Mouse (Mus musculus) neural tube, embryonic 15.5 days (tissue): ENCODE results near the gene Supt5. TPM values are rescaled to one million over a fixed set of nuclear protein-coding genes. Genes with fewer than 3 reads are reported as not detected.

Experiments
- ATAC-seq: fragments of 200-750 bp; cut with Nextera tagmentation; 2 replicates; pipeline ENCODE4 v1.8.0; 2017; ENCODE audit warnings: mild to moderate bottlenecking, moderate TSS enrichment, moderate library complexity; ENCODE audit not compliant: low FRiP score
- H3K27ac ChIP-seq: fragments of 300-500 bp; sonication (generic); replicated peaks from 2 replicates; pipeline ENCODE4 v1.5.1; 2015; ENCODE audit warnings: mild to moderate bottlenecking, inconsistent platforms
- H3K27me3 ChIP-seq: fragments of 300-500 bp; sonication (generic); replicated peaks from 2 replicates; pipeline ENCODE4 v1.6.1; 2015; ENCODE audit warnings: inconsistent platforms
- H3K36me3 ChIP-seq: fragments of 300-500 bp; sonication (generic); 2 replicates; pipeline ENCODE4 v1.6.1; 2015; ENCODE audit warnings: inconsistent platforms
- H3K4me1 ChIP-seq: fragments of 300-500 bp; sonication (generic); 2 replicates; pipeline ENCODE4 v1.6.1; 2015; ENCODE audit warnings: inconsistent platforms
- H3K4me2 ChIP-seq: fragments of 300-500 bp; sonication (generic); 2 replicates; pipeline ENCODE4 v1.6.1; 2015; ENCODE audit warnings: inconsistent platforms, mild to moderate bottlenecking, moderate library complexity
- H3K4me3 ChIP-seq: fragments of 300-500 bp; sonication (generic); replicated peaks from 2 replicates; pipeline ENCODE4 v1.5.1; 2015; ENCODE audit warnings: mild to moderate bottlenecking, inconsistent platforms
- H3K9ac ChIP-seq: fragments of 300-500 bp; sonication (generic); replicated peaks from 2 replicates; pipeline ENCODE4 v1.6.1; 2015; ENCODE audit warnings: mild to moderate bottlenecking, inconsistent platforms
- H3K9me3 ChIP-seq: fragments of 300-500 bp; sonication (generic); replicated peaks from 2 replicates; pipeline ENCODE4 v1.6.1; 2016; ENCODE audit warnings: inconsistent platforms
- WGBS: fragments of 180-500 bp; shearing (Covaris S2); methylation state at CpG from one replicate; pipeline ENCODE4 v1.1.7; 2015; ENCODE audit warnings: mixed read lengths; 5-methylcytosine and 5-hydroxymethylcytosine counted together
- polyA plus RNA-seq: library from polyadenylated mRNA; unstranded; fragments of >200 nt; fragmentation: Nextera tagmentation; extraction: Ambion mirVana; gene quantifications from 2 replicates; pipeline ENCODE4 v1.2.1, GENCODE M21; 2015

Gene Supt5
- polyA plus RNA-seq, 1 experiment from 2014 or later: 92.8 TPM

DNA sequence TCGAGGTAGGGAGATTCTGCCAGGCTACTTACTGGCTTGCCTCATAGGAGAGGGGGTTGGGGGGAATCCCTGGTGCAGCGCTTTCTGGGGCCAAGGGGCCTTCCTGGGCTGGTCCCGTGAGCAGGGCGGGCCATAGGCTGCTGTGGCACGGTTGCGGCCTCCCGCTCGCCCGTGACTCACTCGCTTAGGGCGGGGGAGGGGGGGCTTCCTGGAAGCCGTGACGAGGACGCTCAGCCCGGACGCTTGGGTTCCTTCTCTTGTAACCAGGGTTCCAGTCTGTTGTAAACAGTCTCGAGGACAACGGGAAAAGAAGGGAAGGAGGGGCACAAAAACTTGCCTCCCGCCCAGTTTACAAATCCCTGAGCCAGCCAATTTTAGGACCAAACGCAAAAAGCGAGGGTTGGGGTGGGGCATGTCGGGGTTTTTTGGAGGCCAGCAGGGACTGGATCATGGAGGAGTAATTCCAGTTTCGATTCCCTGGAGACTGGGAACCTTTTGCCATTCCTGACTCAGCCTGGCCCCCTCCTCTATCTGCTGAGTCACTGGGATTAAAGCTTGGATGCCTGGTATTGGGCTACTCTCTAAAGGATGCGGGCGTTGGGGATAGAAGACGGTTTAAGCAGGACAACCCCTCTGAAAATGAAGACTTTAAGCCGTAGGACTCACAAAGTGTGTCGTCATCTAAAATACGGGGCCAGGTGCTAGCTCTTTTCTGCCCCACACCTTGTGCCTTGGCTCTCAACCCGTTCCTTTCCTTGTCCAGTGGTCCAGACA lies 42.7 kb upstream of the Supt5 start:
- 0 out of 2 replicates have a peak overlapping the region, but pooled peaks have one; percentile 16 for H3K4me3 ChIP-seq

GRCm38 (mm10) chr7:28380237-28381016 lies 41.9 kb upstream of the Supt5 start, which contains the start of gene Zfp36:
Gene Zfp36 (minus strand): TSS chr7:28380253.
- H3K27me3 ChIP-seq: no peaks in the 10 kb centered on the region
- peak within 1 kb of the TSS; percentile 70 for H3K9ac ChIP-seq
- ATAC-seq: no peak
- peak within 1 kb of the TSS; percentile 56 for H3K4me3 ChIP-seq
- peak within 1 kb of the TSS; percentile 79 for H3K4me2 ChIP-seq
- peaks cover 2% of the 10 kb centered on the region for H3K36me3 ChIP-seq
- H3K9me3 ChIP-seq: no peaks in the 10 kb centered on the region
- H3K27ac ChIP-seq: peak within 1 kb of the TSS; percentile 79
- peaks cover 63% of the 10 kb centered on the region for H3K4me1 ChIP-seq
- WGBS: 63% methylated on average over 17 of the region's 17 CpGs

More for the DNA sequence above, 42.7 kb upstream of the Supt5 start:
- Histone ChIP-seq H3K9ac (0 out of 2 replicates have a peak overlapping the region, but pooled peaks have one; percentile 8), H3K4me2 (peak overlapping the region; percentile 49), H3K27me3 (no peaks in the 10 kb centered on the region), H3K9me3 (no peaks in the 10 kb centered on the region), H3K4me1 (peaks cover 55% of the 10 kb centered on the region), H3K36me3 (peaks cover 6% of the 10 kb centered on the region), H3K27ac (peak overlapping the region; percentile 77)
- ATAC-seq: no peak
- WGBS: 17% methylated on average over 29 of the region's 30 CpGs

DNA sequence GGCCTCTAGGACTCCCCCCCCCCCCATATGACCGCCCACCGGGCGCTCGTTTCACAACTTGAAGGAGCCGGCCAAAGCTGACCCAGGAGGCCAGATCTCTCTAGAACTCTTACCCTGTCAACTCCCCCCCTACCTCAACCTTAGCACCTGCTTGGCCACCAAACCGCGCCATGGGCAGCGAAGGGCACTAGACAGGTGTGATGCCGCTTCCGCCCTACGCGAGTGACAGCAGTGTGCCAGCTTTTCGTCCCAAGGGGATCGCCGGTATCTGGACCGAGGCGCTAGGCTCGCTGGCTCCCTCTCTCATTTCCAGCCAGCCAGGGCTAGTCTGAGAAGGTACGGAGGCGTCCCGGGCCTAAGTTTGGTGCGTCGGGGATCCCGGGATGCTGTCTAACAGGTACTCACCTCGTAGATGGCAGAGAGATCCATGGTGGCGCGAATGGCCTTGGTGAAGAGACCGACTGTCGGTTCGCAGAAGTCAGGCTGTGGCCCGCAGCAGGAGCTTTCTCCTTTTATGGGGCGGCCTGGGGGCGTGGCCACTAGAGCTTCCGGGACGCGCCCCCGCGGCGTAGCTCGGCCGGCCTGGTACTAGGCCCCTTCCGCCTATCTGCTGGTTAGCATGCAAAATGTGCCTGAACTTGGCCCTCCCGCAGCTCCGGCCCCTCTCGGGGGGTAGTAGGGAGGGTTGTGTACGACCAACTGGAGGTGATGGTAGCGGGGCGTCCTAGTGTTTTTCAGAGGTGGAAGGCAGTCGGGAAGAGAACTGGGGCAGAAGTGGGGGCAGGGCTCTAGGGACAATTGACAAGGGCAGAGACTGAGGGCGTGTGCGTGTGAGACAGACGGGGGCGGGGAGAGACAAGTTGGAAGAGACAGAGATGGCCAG lies 40.5 kb upstream of the Supt5 start:
- Histone ChIP-seq H3K4me1 (peaks cover 68% of the 10 kb centered on the region), H3K4me3 (peak overlapping the region; percentile 56), H3K27ac (peak overlapping the region; percentile 79), H3K4me2 (peak overlapping the region; percentile 79), H3K9ac (peak overlapping the region; percentile 70), H3K27me3 (no peaks in the 10 kb centered on the region), H3K36me3 (no peaks in the 10 kb centered on the region), H3K9me3 (no peaks in the 10 kb centered on the region)
- peak; percentile 45 for ATAC-seq
- WGBS: 1% methylated on average over 53 of the region's 53 CpGs

DNA sequence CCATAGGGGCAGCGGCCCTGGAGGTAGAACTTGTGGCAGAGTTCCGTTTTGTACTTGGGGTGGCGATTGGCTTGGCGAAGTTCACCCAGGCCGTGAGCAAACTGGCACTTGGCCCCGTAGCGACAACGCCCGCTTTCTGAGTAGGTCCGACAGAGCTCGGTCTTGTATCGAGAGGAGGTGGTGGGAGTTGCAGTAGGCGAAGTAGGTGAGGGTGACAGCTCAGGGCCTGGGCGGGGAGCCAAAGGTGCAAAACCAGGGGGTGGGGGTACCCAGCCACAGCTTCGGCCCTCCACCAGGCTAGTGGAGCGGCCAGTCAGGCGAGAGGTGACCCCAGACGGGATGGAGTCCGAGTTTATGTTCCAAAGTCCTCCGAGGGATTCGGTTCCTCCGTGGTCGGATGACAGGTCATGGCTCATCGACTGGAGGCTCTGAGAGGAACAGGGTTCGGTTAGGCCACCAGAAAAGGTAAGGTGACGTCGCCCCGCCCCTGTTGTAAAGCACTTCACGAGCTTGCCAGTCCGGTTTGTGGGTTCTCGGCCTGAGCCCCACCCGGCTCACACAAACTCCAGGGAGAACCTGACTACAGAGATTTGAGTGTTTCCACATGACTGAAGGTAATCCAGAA lies 39.6 kb upstream of the Supt5 start:
- no peaks in the 10 kb centered on the region for H3K9me3 ChIP-seq
- peak overlapping the region; percentile 70 for H3K9ac ChIP-seq
- peaks cover 70% of the 10 kb centered on the region for H3K4me1 ChIP-seq
- no peak for ATAC-seq
- H3K4me3 ChIP-seq: peak overlapping the region; percentile 56
- no peaks in the 10 kb centered on the region for H3K36me3 ChIP-seq
- WGBS: 48% methylated on average over 32 of the region's 32 CpGs
- peak overlapping the region; percentile 79 for H3K4me2 ChIP-seq
- no peaks in the 10 kb centered on the region for H3K27me3 ChIP-seq
- H3K27ac ChIP-seq: peak overlapping the region; percentile 79; the same call in 1 of the 2 replicates

DNA sequence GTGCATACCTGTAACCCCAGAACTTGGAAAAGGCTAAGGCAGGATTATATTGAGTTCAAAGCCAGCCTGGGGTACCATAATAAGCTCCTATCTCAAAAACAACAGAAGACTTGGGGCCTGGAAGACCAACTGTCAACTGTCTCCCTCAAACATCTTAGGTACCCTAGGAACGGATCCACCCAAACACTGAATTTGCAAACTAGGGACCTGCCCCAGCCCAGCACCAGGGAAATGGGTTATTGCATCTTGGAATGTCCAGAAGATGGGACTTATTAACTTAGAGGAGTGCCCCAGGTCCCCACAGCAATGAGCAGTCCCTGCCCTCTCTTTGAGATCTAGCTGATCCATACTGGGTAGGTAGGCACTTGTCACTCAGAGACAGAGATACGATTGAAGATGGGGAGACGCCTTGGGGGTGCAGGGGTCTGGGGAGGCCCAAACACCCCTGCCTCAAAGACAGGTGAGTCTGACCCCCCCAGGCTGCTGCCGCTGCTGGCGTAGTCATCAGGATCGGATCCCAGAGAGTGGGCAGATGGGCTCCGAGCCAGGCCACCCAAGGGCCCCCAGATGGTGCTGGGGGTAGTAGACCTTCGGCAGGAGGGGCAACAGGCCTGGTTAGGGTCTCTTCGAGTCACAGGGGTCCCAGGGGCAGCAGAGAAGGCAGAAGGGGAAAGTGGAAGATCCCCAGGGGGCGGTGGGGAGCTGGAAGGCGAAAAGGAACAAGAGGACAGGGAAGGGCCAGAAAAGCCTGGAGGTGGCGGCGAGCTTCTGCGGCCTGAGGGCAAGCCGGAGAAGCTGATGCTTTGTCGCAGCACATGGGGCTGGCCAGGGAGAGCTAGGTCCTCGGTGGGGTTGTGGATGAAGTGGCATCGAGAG lies 38.9 kb upstream of the Supt5 start:
- H3K9me3 ChIP-seq: no peaks in the 10 kb centered on the region
- WGBS: 72% methylated on average over 18 of the region's 18 CpGs
- 0 out of 2 replicates have a peak overlapping the region, but pooled peaks have one; percentile 39 for H3K27ac ChIP-seq
- H3K9ac ChIP-seq: peak overlapping the region; percentile 70
- no peak for ATAC-seq
- no peaks in the 10 kb centered on the region for H3K27me3 ChIP-seq
- H3K4me1 ChIP-seq: peaks cover 63% of the 10 kb centered on the region
- H3K4me3 ChIP-seq: peak overlapping the region; percentile 56
- no peaks in the 10 kb centered on the region for H3K36me3 ChIP-seq
- peak overlapping the region; percentile 79 for H3K4me2 ChIP-seq

DNA sequence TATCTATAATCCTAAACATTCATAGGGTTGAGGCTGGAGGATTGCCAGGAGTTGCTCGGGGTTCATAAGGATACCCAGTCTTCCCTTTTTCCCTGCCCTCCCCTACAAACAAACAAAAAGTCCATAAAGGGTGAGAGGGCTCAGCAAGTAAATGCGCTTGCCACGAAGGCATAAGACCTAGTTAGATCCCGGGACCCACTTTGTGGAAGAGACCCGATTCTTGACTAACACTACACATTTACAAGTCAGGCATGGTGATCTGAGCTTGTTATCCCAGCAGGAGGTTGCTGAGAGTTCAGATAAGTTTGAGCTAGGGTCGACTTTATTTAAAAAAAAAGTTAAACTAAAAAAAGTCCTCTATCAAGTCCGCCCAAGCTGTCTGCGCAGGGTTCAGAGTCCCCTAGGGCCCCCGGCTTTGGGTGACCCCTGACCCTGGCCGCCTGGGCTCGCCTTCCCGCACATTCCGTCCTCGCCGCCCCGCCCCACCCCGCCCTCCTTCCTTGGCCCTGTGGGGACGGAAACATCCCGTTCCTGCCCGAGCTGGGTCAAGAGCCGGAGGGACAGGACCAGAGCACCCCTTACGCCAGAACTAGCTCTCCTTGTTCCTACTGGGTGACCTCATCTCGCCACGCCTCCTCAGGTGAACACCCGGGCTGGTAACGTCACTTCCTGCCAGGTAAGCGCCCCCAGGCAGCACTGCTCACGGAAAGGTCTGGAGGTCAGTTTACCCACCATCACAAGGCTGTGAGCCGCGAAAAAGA lies 37.6 kb upstream of the Supt5 start:
- Histone ChIP-seq H3K4me3 (peak overlapping the region; percentile 46), H3K9ac (peak overlapping the region; percentile 51), H3K27me3 (no peaks in the 10 kb centered on the region), H3K4me2 (peak overlapping the region; percentile 79), H3K36me3 (no peaks in the 10 kb centered on the region), H3K9me3 (no peaks in the 10 kb centered on the region), H3K4me1 (peaks cover 59% of the 10 kb centered on the region), H3K27ac (peak overlapping the region; percentile 86)
- WGBS: 5% methylated on average over 30 of the region's 30 CpGs
- no peak for ATAC-seq

DNA sequence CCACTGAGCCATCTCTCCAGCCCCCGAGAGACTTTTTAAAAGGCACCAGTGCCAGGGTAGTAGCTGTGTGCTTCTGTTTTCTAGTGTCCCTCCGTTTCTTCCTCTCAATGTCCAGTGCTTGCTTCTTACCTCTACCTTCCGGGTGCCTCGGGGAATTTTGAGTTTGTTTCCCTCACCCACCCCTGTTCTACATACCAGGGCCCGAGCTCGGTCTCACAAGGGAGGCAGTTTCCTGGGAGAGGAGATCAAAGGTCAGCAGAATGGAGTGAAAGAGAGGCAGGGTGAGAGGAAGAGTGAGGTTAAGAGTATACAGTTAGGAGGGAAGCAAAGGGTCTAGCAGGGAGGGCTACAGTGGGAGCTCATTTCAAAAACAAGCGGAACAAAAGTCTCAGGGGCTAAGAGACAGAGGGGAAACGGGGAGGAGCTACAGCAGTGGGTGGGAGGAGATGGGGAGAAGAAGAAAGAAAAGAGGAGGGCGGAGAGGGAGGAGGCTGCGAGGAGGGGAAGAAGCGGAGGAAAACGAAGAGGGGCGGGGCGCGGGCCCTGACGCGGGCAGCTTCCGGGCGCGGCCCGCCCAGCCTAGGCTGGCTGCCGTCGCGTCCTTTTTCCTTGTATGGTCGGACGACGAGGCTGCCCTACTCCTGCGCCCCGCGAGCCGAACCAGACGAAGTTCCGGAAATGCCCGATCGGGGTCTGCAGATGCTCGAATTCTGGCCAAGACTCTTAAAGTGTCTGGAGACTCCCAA lies 36.8 kb upstream of the Supt5 start:
- Histone ChIP-seq H3K4me1 (peaks cover 63% of the 10 kb centered on the region), H3K27me3 (no peaks in the 10 kb centered on the region), H3K9ac (peak overlapping the region; percentile 51), H3K4me2 (peak overlapping the region; percentile 79), H3K4me3 (peak overlapping the region; percentile 46), H3K9me3 (no peaks in the 10 kb centered on the region), H3K36me3 (no peaks in the 10 kb centered on the region), H3K27ac (peak overlapping the region; percentile 86)
- 1% methylated on average over 32 of the region's 36 CpGs for WGBS
- ATAC-seq: peak; percentile 2

DNA sequence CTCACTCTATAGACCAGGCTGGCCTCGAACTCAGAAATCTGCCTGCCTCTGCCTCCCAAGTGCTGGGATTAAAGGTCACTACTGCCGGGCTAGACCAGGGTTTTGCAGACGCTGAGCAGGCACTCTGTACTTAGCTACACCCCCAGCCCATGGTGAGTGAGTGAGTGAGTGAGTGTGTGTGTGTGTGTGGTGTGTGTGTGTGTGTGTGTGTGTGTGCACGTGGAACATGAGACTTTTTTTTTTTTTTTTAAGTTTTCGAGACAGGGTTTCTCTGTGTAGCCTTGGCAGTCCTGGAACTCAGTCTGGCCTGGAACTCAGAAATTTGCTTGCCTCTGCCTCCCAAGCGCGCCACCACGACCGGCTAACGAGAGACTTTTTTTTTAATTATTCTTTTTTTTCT lies 36.1 kb upstream of the Supt5 start:
- no peaks in the 10 kb centered on the region for H3K9me3 ChIP-seq
- H3K4me3 ChIP-seq: no peak overlapping the region
- WGBS: 81% methylated on average over 10 of the region's 10 CpGs
- ATAC-seq: no peak
- H3K9ac ChIP-seq: no peak overlapping the region
- H3K4me2 ChIP-seq: peak overlapping the region; percentile 79; the same call in 1 of the 2 replicates
- peak overlapping the region; percentile 86 for H3K27ac ChIP-seq
- no peaks in the 10 kb centered on the region for H3K36me3 ChIP-seq
- H3K4me1 ChIP-seq: peaks cover 69% of the 10 kb centered on the region
- H3K27me3 ChIP-seq: no peaks in the 10 kb centered on the region

GRCm38 (mm10) chr7:28373891-28374495 lies 35.4 kb upstream of the Supt5 start:
- H3K9ac ChIP-seq: no peak overlapping the region
- no peaks in the 10 kb centered on the region for H3K36me3 ChIP-seq
- 86% methylated on average over 7 of the region's 7 CpGs for WGBS
- H3K27me3 ChIP-seq: no peaks in the 10 kb centered on the region
- no peak for ATAC-seq
- H3K4me1 ChIP-seq: peaks cover 66% of the 10 kb centered on the region
- H3K27ac ChIP-seq: peak overlapping the region; percentile 93
- no peak overlapping the region for H3K4me2 ChIP-seq
- H3K9me3 ChIP-seq: no peaks in the 10 kb centered on the region
- H3K4me3 ChIP-seq: no peak overlapping the region
